Mouse (Mus musculus): ENCODE data around the gene Il20rb. TPM values are rescaled to one million over a fixed set of nuclear protein-coding genes. Genes with fewer than 3 reads are reported as not detected.

The Il20rb gene
- polyA plus RNA-seq, 1 experiment from 2014 or later, result 5.1 TPM

- DNase-seq (ENCODE audit: low spot score) (peak; percentile 73), ATAC-seq (ENCODE audit: low FRiP score, low TSS enrichment) (peak; percentile 34; the same call in 1 of the 2 replicates)
- Histone ChIP-seq H3K36me3 (ENCODE audit: control insufficient read depth, insufficient read depth, low read length) (no peaks in the 10 kb centered on the region; the same call in 1 of the 2 replicates), H3K9me3 (ENCODE audit: control insufficient read depth, low read length) (no peaks in the 10 kb centered on the region), H3K4me1 (replicated peaks; ENCODE audit: control insufficient read depth, insufficient read depth) (no peaks in the 10 kb centered on the region; the same call in 1 of the 2 replicates), H3K27ac (replicated peaks) (no peak overlapping the region), H3K9ac (ENCODE audit: low read length) (peak overlapping the region; percentile 38), H3K4me2 (replicated peaks; ENCODE audit: low read depth) (peak overlapping the region; percentile 71), H3K27me3 (ENCODE audit: control insufficient read depth, insufficient read depth, low read length) (no peaks in the 10 kb centered on the region), H3K4me3 (ENCODE audit: low read depth, low read length) (peak overlapping the region; percentile 41)
- 7% methylated on average over 24 of the region's 25 CpGs for WGBS
- peak; percentile 87 for TF ChIP-seq CTCF (IDR thresholded peaks at IDR 0.05; ENCODE audit: low read depth)
- TF ChIP-seq EP300 (optimal IDR thresholded peaks at IDR 0.05), result no peak
These were observed 32.5 kb downstream of the Il20rb start for GRCm38 (mm10) chr9:100453944-100454663.

DNA sequence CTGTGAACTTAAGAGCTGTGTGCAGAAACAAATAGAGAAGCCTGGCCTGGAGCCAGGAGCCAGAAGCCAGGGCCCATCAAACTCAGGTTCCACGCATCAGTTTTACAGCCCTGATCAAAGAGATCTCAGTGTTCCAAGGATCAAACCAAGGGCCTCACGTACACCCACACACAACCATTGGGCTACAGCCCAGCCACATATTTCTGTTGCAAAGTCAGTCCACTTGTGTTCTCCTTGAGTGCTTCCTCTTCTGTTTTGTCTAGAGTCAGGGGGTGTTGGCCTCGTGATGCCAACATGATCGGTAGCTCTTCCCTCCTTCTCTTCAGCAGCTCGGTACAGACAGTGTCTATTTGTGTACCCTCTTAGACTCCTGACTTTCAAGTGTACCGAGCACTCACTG is 34.2 kb downstream of the Il20rb start:
- no peaks in the 10 kb centered on the region for H3K36me3 ChIP-seq (ENCODE audit: control insufficient read depth, insufficient read depth, low read length)
- no peak overlapping the region for H3K4me3 ChIP-seq (ENCODE audit: low read depth, low read length)
- no peaks in the 10 kb centered on the region for H3K27me3 ChIP-seq (ENCODE audit: control insufficient read depth, insufficient read depth, low read length)
- 52% methylated on average over 6 of the region's 6 CpGs for WGBS
- no peaks in the 10 kb centered on the region; the same call in 1 of the 2 replicates for H3K4me1 ChIP-seq (replicated peaks; ENCODE audit: control insufficient read depth, insufficient read depth)
- H3K9me3 ChIP-seq (ENCODE audit: control insufficient read depth, low read length), result no peaks in the 10 kb centered on the region
- TF ChIP-seq CTCF (IDR thresholded peaks at IDR 0.05; ENCODE audit: low read depth) (no peak), EP300 (optimal IDR thresholded peaks at IDR 0.05) (no peak)
- H3K27ac ChIP-seq (replicated peaks), result no peak overlapping the region
- H3K9ac ChIP-seq (ENCODE audit: low read length), result no peak overlapping the region
- H3K4me2 ChIP-seq (replicated peaks; ENCODE audit: low read depth), result no peak overlapping the region
- no peak for ATAC-seq (ENCODE audit: low FRiP score, low TSS enrichment)
- DNase-seq (ENCODE audit: low spot score), result no peak

DNA sequence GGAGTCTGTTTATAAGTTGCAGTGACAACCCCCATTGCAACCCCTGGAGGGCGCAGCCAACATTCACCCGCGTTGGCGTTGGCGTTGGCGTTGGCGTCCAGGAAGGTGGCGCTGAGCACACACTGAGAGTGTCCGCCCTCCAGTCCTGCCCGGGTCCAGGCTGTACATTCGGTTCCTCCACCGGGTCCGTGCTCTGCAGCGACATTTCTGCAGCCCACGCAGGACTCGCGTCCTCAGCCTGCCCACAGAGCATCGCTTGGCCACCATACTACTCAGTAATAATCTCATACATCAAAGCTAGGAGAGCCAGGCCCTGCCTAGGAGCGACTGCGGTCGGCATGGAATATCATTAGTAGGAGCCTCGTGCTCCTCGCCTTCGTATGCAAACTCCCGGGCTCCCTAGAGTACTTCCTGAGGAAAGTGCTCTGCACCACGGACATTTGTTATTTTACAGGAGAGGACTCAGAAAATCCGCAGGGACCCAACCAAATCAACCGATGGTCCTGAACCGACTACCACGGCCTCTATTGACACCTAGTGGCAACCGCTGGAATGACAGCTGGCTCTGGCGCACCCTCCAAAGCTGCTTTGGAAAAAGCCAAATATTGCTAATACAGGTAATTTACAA is 40.4 kb downstream of the Il20rb start:
- under 1% methylated on average over 32 of the region's 32 CpGs for WGBS
- Histone ChIP-seq H3K9me3 (ENCODE audit: control insufficient read depth, low read length) (no peaks in the 10 kb centered on the region), H3K36me3 (ENCODE audit: control insufficient read depth, insufficient read depth, low read length) (no peaks in the 10 kb centered on the region), H3K4me1 (replicated peaks; ENCODE audit: control insufficient read depth, insufficient read depth) (no peaks in the 10 kb centered on the region; the same call in 1 of the 2 replicates), H3K9ac (ENCODE audit: low read length) (peak overlapping the region; percentile 48; the same call in 1 of the 2 replicates), H3K27ac (replicated peaks) (no peak overlapping the region), H3K4me3 (ENCODE audit: low read depth, low read length) (peak overlapping the region; percentile 41), H3K27me3 (ENCODE audit: control insufficient read depth, insufficient read depth, low read length) (no peaks in the 10 kb centered on the region), H3K4me2 (replicated peaks; ENCODE audit: low read depth) (peak overlapping the region; percentile 69)
- ATAC-seq (ENCODE audit: low FRiP score, low TSS enrichment), result peak; percentile 86
- DNase-seq (ENCODE audit: low spot score), result peak; percentile 75
- TF ChIP-seq EP300 (optimal IDR thresholded peaks at IDR 0.05) (no peak), CTCF (IDR thresholded peaks at IDR 0.05; ENCODE audit: low read depth) (peak; percentile 86)

- Histone ChIP-seq H3K4me1 (replicated peaks; ENCODE audit: control insufficient read depth, insufficient read depth) (no peaks in the 10 kb centered on the region), H3K9ac (ENCODE audit: low read length) (no peak overlapping the region), H3K4me3 (ENCODE audit: low read depth, low read length) (no peak overlapping the region), H3K27me3 (ENCODE audit: control insufficient read depth, insufficient read depth, low read length) (no peaks in the 10 kb centered on the region), H3K4me2 (replicated peaks; ENCODE audit: low read depth) (no peak overlapping the region), H3K36me3 (ENCODE audit: control insufficient read depth, insufficient read depth, low read length) (no peaks in the 10 kb centered on the region), H3K9me3 (ENCODE audit: control insufficient read depth, low read length) (no peaks in the 10 kb centered on the region), H3K27ac (replicated peaks) (no peak overlapping the region)
- ATAC-seq (ENCODE audit: low FRiP score, low TSS enrichment) (peak; percentile 59; the same call in 1 of the 2 replicates), DNase-seq (ENCODE audit: low spot score) (peak; percentile 23)
- WGBS, result 28% methylated on average over 9 of the region's 9 CpGs
- TF ChIP-seq EP300 (optimal IDR thresholded peaks at IDR 0.05) (no peak), CTCF (IDR thresholded peaks at IDR 0.05; ENCODE audit: low read depth) (no peak)
These were observed 46.3 kb downstream of the Il20rb start for GRCm38 (mm10) chr9:100440111-100440790.

GRCm38 (mm10) chr9:100439481-100439880 is 47.1 kb downstream of the Il20rb start:
- Histone ChIP-seq H3K4me3 (ENCODE audit: low read depth, low read length) (no peak overlapping the region), H3K36me3 (ENCODE audit: control insufficient read depth, insufficient read depth, low read length) (no peaks in the 10 kb centered on the region), H3K9ac (ENCODE audit: low read length) (no peak overlapping the region), H3K4me1 (replicated peaks; ENCODE audit: control insufficient read depth, insufficient read depth) (no peaks in the 10 kb centered on the region), H3K9me3 (ENCODE audit: control insufficient read depth, low read length) (no peaks in the 10 kb centered on the region), H3K27me3 (ENCODE audit: control insufficient read depth, insufficient read depth, low read length) (no peaks in the 10 kb centered on the region), H3K27ac (replicated peaks) (no peak overlapping the region), H3K4me2 (replicated peaks; ENCODE audit: low read depth) (no peak overlapping the region)
- DNase-seq (ENCODE audit: low spot score) (no peak), ATAC-seq (ENCODE audit: low FRiP score, low TSS enrichment) (no peak)
- 79% methylated on average over 8 of the region's 8 CpGs for WGBS
- no peak for TF ChIP-seq EP300 (optimal IDR thresholded peaks at IDR 0.05)
- TF ChIP-seq CTCF (IDR thresholded peaks at IDR 0.05; ENCODE audit: low read depth), result no peak
